Mouse (Mus musculus): ENCODE results near the gene Saa3. TPM values are rescaled to one million over a fixed set of nuclear protein-coding genes. Genes with fewer than 3 reads are reported as not detected.
"Not testable (repeated sequence)": the region's sequence is repeated elsewhere in the genome, so short reads cannot be mapped to it uniquely, and the experiment has no call there.

Saa3 gene
- not detected for total RNA-seq (2021)

DNA sequence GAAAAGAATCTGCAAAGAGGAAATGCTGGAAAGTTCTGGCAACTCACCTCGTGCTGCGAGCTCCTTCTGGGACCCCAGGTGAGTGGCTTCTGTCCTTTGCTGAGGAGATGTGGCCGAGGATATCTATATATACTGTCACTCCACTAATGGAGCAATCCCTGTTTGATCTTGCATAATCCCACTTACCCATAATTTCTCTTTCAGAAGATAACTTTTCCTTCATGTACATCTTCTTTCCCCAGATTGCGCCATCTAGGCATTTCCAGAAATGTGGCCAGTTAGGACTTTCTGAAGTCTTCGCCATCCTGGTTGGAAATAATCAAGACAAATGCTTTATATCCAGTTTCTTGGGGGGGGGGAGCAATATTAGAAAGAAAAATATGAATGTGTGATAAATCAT is at the start of gene Saa3:
Saa3 (minus strand) TSS at position 101 of the 400 bp plus-strand sequence.
- DNase-seq: no peak

DNA sequence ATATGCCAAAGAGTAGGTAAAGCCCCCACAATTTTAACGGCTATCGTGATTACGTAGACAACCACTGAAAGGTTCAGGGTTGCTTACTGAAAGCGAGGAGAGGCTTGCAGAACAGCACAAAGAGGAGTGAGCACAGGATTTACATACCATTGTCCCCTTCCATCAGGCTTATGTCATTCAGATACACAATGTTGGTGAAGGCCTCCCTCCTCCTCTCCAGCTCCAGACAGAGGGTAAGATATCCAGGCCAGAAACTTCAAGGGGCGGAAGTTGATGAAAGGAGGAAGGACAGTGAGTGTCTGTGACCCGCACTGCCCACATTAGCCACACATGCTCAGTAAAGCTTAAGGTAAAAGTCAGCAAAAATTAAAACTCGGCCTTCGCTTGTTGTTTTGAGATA is 49.2 kb upstream of the Saa3 start:
- DNase-seq: no peak

DNA sequence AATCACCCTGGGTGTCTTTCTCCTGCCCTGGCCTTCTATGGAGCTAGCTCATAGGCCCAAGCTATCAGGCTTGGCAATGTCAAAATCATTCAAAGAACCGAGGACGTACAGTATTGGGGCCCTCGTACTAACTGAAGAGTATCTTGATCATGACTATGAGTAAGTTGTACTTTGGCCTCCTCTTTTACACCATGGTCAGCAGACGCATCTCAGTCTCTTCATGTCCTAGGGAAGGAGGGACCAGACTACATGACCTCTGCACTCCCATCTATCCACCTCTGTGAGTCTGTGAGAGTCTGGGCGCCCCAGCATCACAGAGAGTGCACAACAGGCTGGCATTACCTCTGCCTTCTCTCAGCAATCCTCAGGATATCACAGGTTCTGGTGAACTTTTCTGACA is 47.1 kb upstream of the Saa3 start:
- no peak for DNase-seq

GRCm38 (mm10) chr7:46761049-46761795 is 45.7 kb upstream of the Saa3 start:
- no peak for DNase-seq

DNA sequence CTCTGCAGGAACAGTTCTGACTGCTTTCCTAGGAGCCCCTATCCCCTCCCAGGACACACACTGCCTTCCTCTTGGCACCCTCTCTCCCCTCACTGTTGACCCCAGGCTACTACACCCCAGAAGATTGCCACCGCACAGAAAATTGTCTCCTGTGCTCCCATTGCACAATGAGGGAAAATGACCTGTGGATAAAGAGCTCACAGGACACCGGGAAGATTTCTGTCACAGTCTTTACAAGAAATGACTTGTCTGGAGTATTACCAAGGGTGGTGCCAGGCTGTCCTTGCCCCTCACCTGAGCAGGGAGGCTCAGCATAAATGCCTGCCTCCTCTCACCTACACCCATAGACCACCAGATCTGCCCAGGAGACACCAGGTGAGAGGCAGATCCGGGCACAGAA is 36.0 kb upstream of the Saa3 start, which contains the start of gene Saa2:
Saa2 (plus strand) TSS at position 301 of the 400 bp plus-strand sequence.
- no peak for DNase-seq

GRCm38 (mm10) chr7:46748459-46748858 is 33.0 kb upstream of the Saa3 start:
- no peak for DNase-seq

DNA sequence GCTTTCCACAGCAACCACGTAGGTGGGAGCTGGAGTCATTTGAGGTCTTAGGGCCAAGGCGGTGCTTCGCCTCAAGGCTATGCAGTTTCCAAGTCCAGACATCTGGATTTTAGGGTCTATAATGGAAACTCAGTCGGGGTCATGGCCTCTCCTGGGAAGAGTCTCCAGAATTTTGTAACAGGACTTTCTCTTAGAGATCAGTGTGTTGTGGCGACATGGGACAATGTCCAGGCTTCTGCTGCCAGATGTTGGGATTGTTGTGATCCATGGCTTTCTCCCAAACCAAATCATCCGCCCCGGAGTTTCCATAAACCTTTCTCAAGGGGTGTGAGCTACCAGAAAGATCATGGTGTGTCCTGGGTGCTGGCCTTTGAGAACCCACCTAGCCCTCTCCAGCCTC is 30.9 kb upstream of the Saa3 start:
- DNase-seq: no peak

DNA sequence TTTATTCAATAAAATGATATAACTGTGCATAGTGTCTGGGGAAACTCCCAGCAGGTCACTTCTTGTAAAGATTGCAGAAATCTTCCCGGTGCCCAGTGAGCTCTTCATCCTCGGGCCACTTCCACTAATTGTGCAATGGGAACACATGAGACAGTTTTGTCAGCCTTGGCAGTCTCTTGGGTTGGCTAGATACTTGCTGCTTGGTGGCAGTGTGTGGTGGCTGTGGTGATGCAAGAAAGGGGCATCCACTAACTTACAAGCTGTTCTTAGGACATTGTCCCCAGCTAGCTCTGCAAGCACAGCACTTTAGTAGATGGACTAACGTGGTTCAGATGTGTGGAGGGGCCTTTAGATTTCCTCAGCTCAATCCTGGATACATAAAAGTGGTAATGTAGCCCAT is 30.3 kb upstream of the Saa3 start:
- DNase-seq: no peak

DNA sequence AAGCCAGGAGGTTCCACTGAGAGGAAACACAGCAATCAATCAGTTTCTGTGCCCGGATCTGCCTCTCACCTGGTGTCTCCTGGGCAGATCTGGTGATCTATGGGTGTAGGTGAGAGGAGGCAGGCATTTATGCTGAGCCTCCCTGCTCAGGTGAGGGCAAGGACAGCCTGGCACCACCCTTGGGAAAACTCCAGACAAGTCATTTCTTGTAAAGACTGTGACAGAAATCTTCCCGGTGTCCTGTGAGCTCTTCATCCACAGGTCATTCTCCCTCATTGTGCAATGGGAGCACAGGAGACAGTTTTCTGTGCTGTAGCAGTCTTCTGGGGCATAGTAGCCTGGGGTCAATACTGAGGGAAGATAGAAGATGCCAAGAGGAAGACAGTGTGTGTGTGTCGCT is 27.4 kb upstream of the Saa3 start, which contains the start of gene Saa1:
Saa1 (minus strand) TSS at position 101 of the 400 bp plus-strand sequence.
- not testable (repeated sequence) for DNase-seq

DNA sequence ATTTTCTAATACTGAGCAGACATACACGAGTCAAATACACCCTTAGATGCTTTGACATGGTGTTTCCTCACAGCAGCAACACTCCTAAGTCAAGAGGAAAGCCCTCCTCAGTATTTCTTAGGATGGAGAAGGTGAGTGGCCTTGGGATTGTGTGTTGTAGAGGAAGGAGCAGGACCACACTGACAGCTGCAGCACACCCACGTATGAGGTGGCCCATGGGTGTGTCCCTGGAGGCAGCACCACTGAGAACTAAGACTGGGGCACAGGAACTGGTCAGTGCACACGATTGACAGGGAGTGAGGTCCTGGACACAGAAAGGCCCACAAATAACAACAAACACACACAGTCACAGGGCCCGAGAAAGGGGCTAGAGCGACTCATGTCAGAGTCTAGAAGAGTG is 24.5 kb upstream of the Saa3 start:
- not testable (repeated sequence) for DNase-seq

GRCm38 (mm10) chr7:46738561-46739460 is 23.3 kb upstream of the Saa3 start:
- no peak for DNase-seq

DNA sequence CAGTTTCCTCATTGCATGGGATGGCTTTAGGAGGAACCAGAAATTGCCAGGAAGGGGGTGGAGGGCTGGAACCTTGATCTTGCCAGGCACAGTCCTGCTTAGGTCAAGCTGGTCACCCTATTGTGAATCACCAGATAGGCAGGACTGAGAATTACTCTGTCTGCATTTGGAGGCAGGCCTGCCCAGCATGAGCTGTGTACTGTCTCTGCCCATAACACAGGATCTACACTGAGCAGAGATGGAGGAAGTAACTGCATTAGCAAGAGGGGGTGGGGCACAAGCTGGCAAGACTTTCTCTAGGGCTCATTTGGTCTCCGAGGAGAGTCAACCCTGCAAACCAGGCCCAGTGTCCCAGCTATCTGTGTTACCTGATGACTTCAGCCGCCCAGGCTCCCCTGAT is 19.5 kb upstream of the Saa3 start:
- no peak for DNase-seq

- DNase-seq: no peak
These were observed 17.0 kb upstream of the Saa3 start, which contains the start of gene Saa4 for GRCm38 (mm10) chr7:46732458-46732857. Saa4 (minus strand) TSS chr7:46732603.

GRCm38 (mm10) chr7:46727584-46727983 is 12.1 kb upstream of the Saa3 start:
- DNase-seq: no peak

DNA sequence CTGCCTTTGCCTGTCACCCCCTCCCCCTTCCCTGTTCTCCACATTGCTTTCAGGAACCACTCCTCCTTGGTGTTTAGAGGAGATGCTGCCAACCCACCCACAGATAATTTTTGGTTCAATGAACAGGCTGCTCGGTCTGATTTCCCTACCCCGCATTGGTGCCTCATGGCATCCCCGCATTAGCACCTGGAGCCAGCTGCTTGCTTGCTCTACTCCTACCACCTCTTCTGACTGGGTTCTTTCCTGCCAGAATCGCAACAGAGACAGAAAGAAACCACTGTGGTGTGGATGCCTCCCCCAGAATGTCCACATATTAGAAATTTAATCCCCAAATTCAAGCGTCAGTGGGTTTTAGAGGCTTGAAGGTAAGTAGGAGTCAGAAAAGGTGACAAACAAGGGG is 8.9 kb upstream of the Saa3 start:
- DNase-seq: no peak

- no peak for DNase-seq
These were observed 8.3 kb upstream of the Saa3 start for GRCm38 (mm10) chr7:46723849-46724248.

GRCm38 (mm10) chr7:46723354-46723753 is 7.9 kb upstream of the Saa3 start:
- no peak for DNase-seq

GRCm38 (mm10) chr7:46720460-46720859 is 5.0 kb upstream of the Saa3 start:
- DNase-seq: no peak

- no peak for DNase-seq
These were observed 4.0 kb upstream of the Saa3 start for GRCm38 (mm10) chr7:46719526-46719925.

- DNase-seq: no peak
These were observed 3.2 kb upstream of the Saa3 start for GRCm38 (mm10) chr7:46718591-46719270.

DNA sequence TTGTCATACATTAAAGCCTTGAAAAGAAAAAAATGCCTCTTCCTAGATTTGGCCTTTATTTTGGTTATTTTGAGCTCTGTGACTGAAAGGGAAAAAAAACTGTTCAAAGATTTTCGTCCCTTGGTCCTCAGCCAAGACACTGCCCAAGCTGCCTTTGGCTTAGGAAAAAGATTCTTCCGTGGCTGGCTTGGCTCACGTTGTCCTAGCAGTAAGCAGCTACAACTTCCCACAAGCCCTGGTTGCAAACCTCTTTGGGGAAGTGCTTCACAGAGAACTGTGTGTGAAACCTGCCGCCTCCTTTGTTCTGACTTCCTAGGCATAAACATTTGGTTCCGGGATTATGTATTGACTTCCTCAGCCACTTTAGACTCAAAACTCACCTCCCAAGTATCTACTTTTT is 1.4 kb upstream of the Saa3 start:
- peak; percentile 26 for DNase-seq

- DNase-seq: peak; percentile 69
These were observed 982 bp downstream of the Saa3 start for GRCm38 (mm10) chr7:46714518-46714917.

DNA sequence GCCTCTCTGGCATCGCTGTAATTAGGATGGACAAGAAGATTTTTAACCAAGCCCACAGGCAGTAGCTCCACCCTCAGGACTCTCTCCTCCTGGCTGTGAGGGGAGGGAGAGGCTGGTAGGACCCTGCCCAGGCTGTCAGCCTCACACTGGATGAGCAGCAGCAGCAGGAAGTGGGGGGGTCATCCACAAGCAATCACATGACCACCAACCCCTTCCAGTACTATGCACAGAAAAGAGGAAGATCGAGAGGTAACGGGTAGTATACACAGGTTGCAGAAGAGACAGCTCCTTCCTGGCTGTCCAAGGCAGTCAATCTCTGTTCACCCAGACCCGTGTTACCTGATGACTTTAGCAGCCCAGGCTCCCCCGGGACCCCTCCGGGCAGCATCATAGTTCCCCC is 3.2 kb downstream of the Saa3 start:
- DNase-seq: no peak
